Mouse (Mus musculus) thymus, postnatal 14 days (tissue): Measurements from ENCODE around the gene Cwc25.

ENCODE experiments used
- DNase-seq: peaks from one replicate; pipeline ENCODE4 v3.0.0; 2021

Gene Cwc25

GRCm38 (mm10) chr11:97766154-97766881 lies at the start of gene Cwc25:
TSS of gene Cwc25 (minus strand) at chr11:97766556.
- peak; percentile 95 for DNase-seq

- no peak for DNase-seq
Measured at GRCm38 (mm10) chr11:97815736-97816135, 49.4 kb upstream of the Cwc25 start.

- DNase-seq: no peak
Measured at GRCm38 (mm10) chr11:97813746-97814515, 47.6 kb upstream of the Cwc25 start.

- DNase-seq: no peak
Measured at GRCm38 (mm10) chr11:97813085-97813484, 46.7 kb upstream of the Cwc25 start.

GRCm38 (mm10) chr11:97812491-97812921 lies 46.1 kb upstream of the Cwc25 start:
- DNase-seq: no peak

- DNase-seq: no peak
Measured at GRCm38 (mm10) chr11:97811569-97812362, 45.4 kb upstream of the Cwc25 start.

- DNase-seq: no peak
Measured at GRCm38 (mm10) chr11:97810970-97811369, 44.6 kb upstream of the Cwc25 start.

GRCm38 (mm10) chr11:97810356-97810755 lies 44.0 kb upstream of the Cwc25 start:
- peak; percentile 46 for DNase-seq

- DNase-seq: no peak
Measured at GRCm38 (mm10) chr11:97809235-97810121, 43.1 kb upstream of the Cwc25 start.

GRCm38 (mm10) chr11:97808621-97809234 lies 42.4 kb upstream of the Cwc25 start:
- DNase-seq: peak; percentile 29

- peak; percentile 74 for DNase-seq
Measured at GRCm38 (mm10) chr11:97808093-97808492, 41.7 kb upstream of the Cwc25 start.

GRCm38 (mm10) chr11:97807626-97808025 lies 41.3 kb upstream of the Cwc25 start:
- DNase-seq: no peak

- no peak for DNase-seq
Measured at GRCm38 (mm10) chr11:97806613-97806964, 40.2 kb upstream of the Cwc25 start.

- DNase-seq: no peak
Measured at GRCm38 (mm10) chr11:97805662-97806612, 39.6 kb upstream of the Cwc25 start.

GRCm38 (mm10) chr11:97804841-97805661 lies 38.7 kb upstream of the Cwc25 start:
- DNase-seq: no peak

- DNase-seq: no peak
Measured at GRCm38 (mm10) chr11:97803847-97804246, 37.5 kb upstream of the Cwc25 start.

GRCm38 (mm10) chr11:97802495-97802894 lies 36.1 kb upstream of the Cwc25 start:
- DNase-seq: no peak

GRCm38 (mm10) chr11:97802194-97802470 lies 35.8 kb upstream of the Cwc25 start:
- DNase-seq: no peak

GRCm38 (mm10) chr11:97801409-97802193 lies 35.2 kb upstream of the Cwc25 start:
- peak; percentile 31 for DNase-seq
